In genomic region chr2:73023803-73024202, GRCm38 (mm10) we compare ENCODE assay signal across 11 mouse cellular contexts. TPM values are rescaled to one million over a fixed set of nuclear protein-coding genes. Genes with fewer than 3 reads are reported as not detected.
DNase-seq lines count a peak whose midpoint lies in the region; ATAC-seq and TF ChIP-seq lines count a peak whose summit lies in the region.
"Had no signal": no experiment of that assay in that cellular context is flagged by ENCODE, and none has a peak within 500 bp of the region (broad histone marks: within the 10 kb centered on the region; RNA-seq: fewer than 3 reads in every experiment).

No protein-coding gene starts in this region.

- peaks cover 19 to 34% of the 10 kb centered on the region in 2 experiments for H3K4me1 ChIP-seq in MEL (ENCODE audit: control insufficient read depth in 1 of 2, insufficient read depth in 2 of 2, low read length in 2 of 2)

- no peaks in the 10 kb centered on the region for H3K9me3 ChIP-seq in MEL (replicated peaks; ENCODE audit: insufficient read depth, low read length)
- H3K9me3 ChIP-seq: forebrain, embryonic 10.5 days had no signal

- DNase-seq in 3134 (ENCODE audit: extremely low read depth, insufficient read length, low spot score), result peak; percentile 72
- DNase-seq in MEL (ENCODE audit: low read depth, low spot score), result peak; percentile 95
- peak; percentile 38 for DNase-seq in lung, postnatal 14 days
- no peak for DNase-seq in cerebellum, postnatal 4 days (ENCODE audit: low spot score in 2 of 2)
- DNase-seq in layer of hippocampus, postnatal 36 days, result no peak
- DNase-seq in ovary, adult 18-20 months (ENCODE audit: low spot score), result no peak
- no peak for DNase-seq in right cerebral cortex, postnatal 4 days

- no peaks in the 10 kb centered on the region for H3K27me3 ChIP-seq in MEL (ENCODE audit: control insufficient read depth in 1 of 2, insufficient read depth in 2 of 2, low read length in 2 of 2)

- no peak for TF ChIP-seq POLR2A in MEL (IDR thresholded peaks at IDR 0.05; ENCODE audit: control insufficient read depth in 1 of 2, insufficient read depth in 1 of 2, low read depth in 1 of 2, low read length in 2 of 2, poor library complexity in 1 of 2)

- TF ChIP-seq CTCF in MEL (IDR thresholded peaks at IDR 0.05 in 2 of 3, conservative IDR thresholded peaks at IDR 0.05 in 1 of 3; ENCODE audit: control insufficient read depth in 1 of 3, insufficient read depth in 1 of 3, low read depth in 2 of 3, low read length in 3 of 3, poor library complexity in 1 of 3, severe bottlenecking in 1 of 3), result no peak

- no peak; a peak in 1 of 4 replicates for TF ChIP-seq EP300 in MEL (IDR thresholded peaks at IDR 0.05; ENCODE audit: low read depth in 1 of 2, low read length in 2 of 2)

- peak overlapping the region in 1 of 2 experiments; percentile 43; a peak in 2 of 4 replicates for H3K4me3 ChIP-seq in MEL (ENCODE audit: control insufficient read depth in 1 of 2, insufficient read depth in 1 of 2, low read depth in 2 of 2, low read length in 2 of 2)
- H3K4me3 ChIP-seq: forebrain, embryonic 10.5 days had no signal

- H3K9ac ChIP-seq in MEL (ENCODE audit: control insufficient read depth, low read depth, low read length, poor library complexity, severe bottlenecking), result peak overlapping the region; percentile 27; the same call in 1 of the 2 replicates

- ATAC-seq in granulocyte monocyte progenitor cell, adult 5-6 weeks (replicated peaks; ENCODE audit: poor library complexity, severe bottlenecking), result peak; percentile 95

- peaks cover 0 to 29% of the 10 kb centered on the region in 2 experiments; a peak in 2 of 4 replicates for H3K36me3 ChIP-seq in MEL (ENCODE audit: control insufficient read depth in 1 of 2, insufficient read depth in 2 of 2, low read length in 2 of 2)
- H3K36me3 ChIP-seq: forebrain, embryonic 10.5 days had no signal

- H3K79me2 ChIP-seq in MEL (ENCODE audit: control insufficient read depth, insufficient read depth, low read length, poor library complexity), result no peaks in the 10 kb centered on the region

- peak overlapping the region; percentile 76 for H3K27ac ChIP-seq in MEL (ENCODE audit: control insufficient read depth, low read depth, low read length)
- H3K27ac ChIP-seq: forebrain, embryonic 10.5 days had no signal

- no peak for TF ChIP-seq RAD21 in MEL (IDR thresholded peaks at IDR 0.05; ENCODE audit: low read depth, low read length)

TF ChIP-seq in MEL, 35 proteins besides CTCF, POLR2A, EP300 and RAD21:
- TF ChIP-seq TCF12 (IDR thresholded peaks at IDR 0.05; ENCODE audit: low read depth, low read length) (0 out of 2 replicates have a peak, but pooled peaks have one; percentile 18), ZMIZ1 (IDR thresholded peaks at IDR 0.05; ENCODE audit: low read depth, low read length) (peak; percentile 21; the same call in 1 of the 2 replicates), TBP (IDR thresholded peaks at IDR 0.05; ENCODE audit: low read depth, low read length) (peak; percentile 54; the same call in 1 of the 2 replicates), MAFK (IDR thresholded peaks at IDR 0.05; ENCODE audit: borderline replicate concordance, low read depth, low read length) (peak; percentile 43; the same call in 1 of the 2 replicates), E2F4 (IDR thresholded peaks at IDR 0.05; ENCODE audit: borderline replicate concordance, low read depth, low read length) (no peak), MAX (IDR thresholded peaks at IDR 0.05; ENCODE audit: low read length) (0 out of 2 replicates have a peak, but pooled peaks have one; percentile 18), USF1 (IDR thresholded peaks at IDR 0.05; ENCODE audit: low read depth, low read length) (no peak), MYC (IDR thresholded peaks at IDR 0.05; ENCODE audit: low read depth, low read length) (no peak), CHD1 (IDR thresholded peaks at IDR 0.05; ENCODE audit: low read depth, low read length) (no peak), GABPA (IDR thresholded peaks at IDR 0.05; ENCODE audit: low read depth, low read length) (peak; percentile 93), SIN3A (IDR thresholded peaks at IDR 0.05; ENCODE audit: low read length) (peak; percentile 43), ELF1 (IDR thresholded peaks at IDR 0.05; ENCODE audit: low read depth, low read length) (no peak), NELFE (IDR thresholded peaks at IDR 0.05; ENCODE audit: low read depth, low read length) (peak; percentile 42), NRF1 (IDR thresholded peaks at IDR 0.05; ENCODE audit: insufficient read depth, low read depth, low read length, poor library complexity, severe bottlenecking) (no peak), MAZ (IDR thresholded peaks at IDR 0.05; ENCODE audit: low read depth, low read length) (no peak; the same call in 1 of the 2 replicates), RCOR1 (IDR thresholded peaks at IDR 0.05; ENCODE audit: low read depth, low read length) (no peak)

RNA-seq across cellular contexts. Expression of gene Gm11084, which starts 37.3 kb away (rescaled TPM):
- total RNA-seq in MEL (2012; rRNA removed), result not detected in 2 replicates
- polyA plus RNA-seq in MEL (2012; ENCODE audit: insufficient read depth in 1 of 2, insufficient read length in 2 of 2, low read depth in 1 of 2, low replicate concordance in 2 of 2, missing spikeins in 1 of 2), result not detected
- total RNA-seq in granulocyte monocyte progenitor cell, adult 5-6 weeks (2014; fragmentation: Nextera tagmentation), result not detected in 2 replicates
- total RNA-seq in granulocyte monocyte progenitor cell, adult 5-6 weeks (2017), result not detected in 2 replicates
- total RNA-seq in layer of hippocampus, postnatal 36 days (2021), result not detected
- polyA plus RNA-seq: forebrain, embryonic 10.5 days; hindbrain, embryonic 11.5 days; limb, embryonic 14.5 days had no signal

RNA-seq across cellular contexts. Expression of gene Sp3, which starts 43.6 kb away (rescaled TPM):
- total RNA-seq in MEL (2012; rRNA removed), result 34.9 and 36.1 TPM in 2 replicates
- 100 to 1,000 TPM in 1 of 2 experiments, 10 to 100 TPM in 1; 27.8 to 299 TPM for polyA plus RNA-seq in MEL (2012; ENCODE audit: insufficient read depth in 1 of 2, insufficient read length in 2 of 2, low read depth in 1 of 2, low replicate concordance in 2 of 2, missing spikeins in 1 of 2)
- 74.7 and 79.6 TPM in 2 replicates for total RNA-seq in granulocyte monocyte progenitor cell, adult 5-6 weeks (2014; fragmentation: Nextera tagmentation)
- 123 and 136 TPM in 2 replicates for total RNA-seq in granulocyte monocyte progenitor cell, adult 5-6 weeks (2017)
- 10 to 100 TPM; 63.5 to 73.7 TPM for total RNA-seq in layer of hippocampus, postnatal 36 days (2021)

Comparison
In these comparisons a context has a peak if more than half of its experiments do, and no peak if none do; other contexts are left out.
1. DNase-seq: peak in 3134 (single experiment), MEL (single experiment) and lung, postnatal 14 days (single experiment); none in cerebellum, postnatal 4 days (0 of 2), layer of hippocampus, postnatal 36 days (0 of 2), ovary, adult 18-20 months (single experiment) and right cerebral cortex, postnatal 4 days (single experiment).